ENCODE assay signal across 10 mouse cellular contexts in the genomic region with DNA sequence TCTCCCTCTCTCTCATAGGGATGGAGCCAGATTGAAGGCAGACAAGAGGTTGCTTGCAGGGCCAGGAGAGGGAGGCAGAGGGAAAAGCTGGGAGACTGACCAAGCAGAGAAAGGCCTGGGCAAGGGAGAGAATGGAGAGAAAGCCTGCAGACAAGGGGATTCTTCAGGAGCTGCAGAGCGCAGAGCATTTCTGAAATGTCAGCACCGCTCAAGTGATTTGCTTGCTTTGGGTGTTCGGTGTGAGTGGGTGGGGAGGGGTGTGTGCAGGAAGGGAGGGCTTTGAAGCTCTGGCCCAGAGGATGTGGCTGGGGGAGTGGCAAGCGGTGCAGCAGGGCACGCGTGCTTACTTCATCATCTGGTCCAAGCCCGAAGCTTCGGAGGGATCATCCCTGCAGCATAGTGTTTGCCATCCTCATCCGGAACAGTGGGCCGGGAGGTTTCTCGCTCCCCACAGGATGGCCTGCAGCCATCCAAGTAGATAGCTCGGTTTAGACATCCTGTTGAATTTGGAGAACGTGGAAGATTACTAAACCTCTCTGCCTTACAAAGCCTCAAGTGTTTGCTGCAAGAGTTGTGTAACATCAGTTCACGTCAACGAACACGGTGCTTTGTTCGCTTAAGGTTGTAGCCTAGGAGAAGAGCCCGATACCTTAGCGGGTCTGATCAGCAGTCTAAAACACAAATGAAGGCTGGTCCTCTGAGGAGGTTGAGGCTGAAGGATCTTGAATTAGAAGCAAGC. TPM values are rescaled to one million over a fixed set of nuclear protein-coding genes. Genes with fewer than 3 reads are reported as not detected.
A peak's percentile ranks its signal among the peaks of the same experiment; 100 is the strongest.
DNase-seq lines count a peak whose midpoint lies in the region; ATAC-seq lines count a peak whose summit lies in the region.
"Had no signal": no experiment of that assay in that cellular context is flagged by ENCODE, and none has a peak within 500 bp of the region (broad histone marks: within the 10 kb centered on the region; RNA-seq: fewer than 3 reads in every experiment).

No protein-coding gene starts in this region.

- DNase-seq in embryonic facial prominence, embryonic 10.5 days (ENCODE audit: low spot score), result no peak
- peak; percentile 89 for DNase-seq in CD4-positive helper T cell, adult 2 months (ENCODE audit: low read depth, low spot score)
- DNase-seq in heart, adult 8-10 months (ENCODE audit: low spot score), result peak; percentile 54
- DNase-seq in splenic B cell, adult 2 months (ENCODE audit: low read depth, low spot score), result peak; percentile 73
- DNase-seq in embryo, embryonic 10 days (ENCODE audit: low spot score), result no peak
- no peak for DNase-seq in cerebellum, postnatal 4 days (ENCODE audit: low spot score in 2 of 2)

- peaks cover 18% of the 10 kb centered on the region for H3K4me1 ChIP-seq in embryonic facial prominence, embryonic 13.5 days
- peaks cover 27% of the 10 kb centered on the region for H3K4me1 ChIP-seq in embryonic facial prominence, embryonic 10.5 days
- H3K4me1 ChIP-seq in liver, embryonic 16.5 days (ENCODE audit: control insufficient read depth, low read depth, low read length), result peaks cover 3% of the 10 kb centered on the region

- H3K9ac ChIP-seq in embryonic facial prominence, embryonic 13.5 days, result no peak overlapping the region
- no peak overlapping the region for H3K9ac ChIP-seq in liver, embryonic 16.5 days (ENCODE audit: low read depth, low read length)
- H3K9ac ChIP-seq: neural tube, embryonic 12.5 days had no signal

- no peaks in the 10 kb centered on the region for H3K9me3 ChIP-seq in embryonic facial prominence, embryonic 13.5 days
- no peaks in the 10 kb centered on the region for H3K9me3 ChIP-seq in embryonic facial prominence, embryonic 10.5 days
- no peaks in the 10 kb centered on the region for H3K9me3 ChIP-seq in liver, embryonic 16.5 days (replicated peaks; ENCODE audit: control insufficient read depth, low read length)
- H3K9me3 ChIP-seq: neural tube, embryonic 12.5 days had no signal

- WGBS in embryonic facial prominence, embryonic 13.5 days, result 58% methylated on average over 19 of the region's 19 CpGs
- 70% methylated on average over 19 of the region's 19 CpGs for WGBS in embryonic facial prominence, embryonic 10.5 days
- 27% methylated on average over 19 of the region's 19 CpGs for WGBS in liver, embryonic 16.5 days (ENCODE audit: insufficient replicate concordance)

- ATAC-seq in embryonic facial prominence, embryonic 13.5 days (ENCODE audit: insufficient number of reproducible peaks, insufficient read depth, low FRiP score, low TSS enrichment, low read depth), result no peak
- ATAC-seq in liver, embryonic 16.5 days (ENCODE audit: low read depth), result peak; percentile 30; the same call in 1 of the 2 replicates

- H3K4me2 ChIP-seq in embryonic facial prominence, embryonic 13.5 days, result peak overlapping the region; percentile 16; the same call in 1 of the 2 replicates
- peak overlapping the region; percentile 21; the same call in 1 of the 2 replicates for H3K4me2 ChIP-seq in liver, embryonic 16.5 days (ENCODE audit: low read depth, low read length)
- H3K4me2 ChIP-seq: neural tube, embryonic 12.5 days had no signal

- no peak overlapping the region for H3K4me3 ChIP-seq in embryonic facial prominence, embryonic 13.5 days
- no peak overlapping the region for H3K4me3 ChIP-seq in embryonic facial prominence, embryonic 10.5 days
- H3K4me3 ChIP-seq in liver, embryonic 16.5 days (ENCODE audit: low read depth, low read length), result no peak overlapping the region
- H3K4me3 ChIP-seq: neural tube, embryonic 12.5 days had no signal

- peaks cover 13% of the 10 kb centered on the region for H3K27me3 ChIP-seq in embryonic facial prominence, embryonic 13.5 days
- H3K27me3 ChIP-seq in embryonic facial prominence, embryonic 10.5 days (replicated peaks; ENCODE audit: low read depth, poor library complexity, severe bottlenecking), result peaks cover 30% of the 10 kb centered on the region
- peaks cover 34% of the 10 kb centered on the region for H3K27me3 ChIP-seq in liver, embryonic 16.5 days (ENCODE audit: control insufficient read depth, insufficient read depth, low read depth, low read length)
- no peaks in the 10 kb centered on the region for H3K27me3 ChIP-seq in splenic B cell, adult 2 months (ENCODE audit: control insufficient read depth, insufficient read depth, low read length, poor library complexity, severe bottlenecking)
- H3K27me3 ChIP-seq: CH12.LX; neural tube, embryonic 12.5 days had no signal

- no peak overlapping the region for H3K27ac ChIP-seq in embryonic facial prominence, embryonic 13.5 days
- H3K27ac ChIP-seq in embryonic facial prominence, embryonic 10.5 days (replicated peaks), result no peak overlapping the region
- H3K27ac ChIP-seq in liver, embryonic 16.5 days (ENCODE audit: low read length), result 0 out of 2 replicates have a peak overlapping the region, but pooled peaks have one; percentile 7
- H3K27ac ChIP-seq: neural tube, embryonic 12.5 days had no signal

- H3K36me3 ChIP-seq in embryonic facial prominence, embryonic 13.5 days, result no peaks in the 10 kb centered on the region
- H3K36me3 ChIP-seq in embryonic facial prominence, embryonic 10.5 days (replicated peaks), result no peaks in the 10 kb centered on the region
- no peaks in the 10 kb centered on the region for H3K36me3 ChIP-seq in liver, embryonic 16.5 days (ENCODE audit: control insufficient read depth, insufficient read depth)
- no peaks in the 10 kb centered on the region for H3K36me3 ChIP-seq in splenic B cell, adult 2 months (ENCODE audit: control insufficient read depth, insufficient read depth, low read length, poor library complexity, severe bottlenecking)
- H3K36me3 ChIP-seq: neural tube, embryonic 12.5 days had no signal

RNA-seq across cellular contexts. Expression of a gene that starts 3.1 kb away (rescaled TPM):
- 15.6 and 18.1 TPM in 2 replicates for polyA plus RNA-seq in embryonic facial prominence, embryonic 13.5 days (2015; fragmentation: Nextera tagmentation; extraction: Ambion mirVana)
- 9.0 and 9.8 TPM in 2 replicates for polyA plus RNA-seq in embryonic facial prominence, embryonic 10.5 days (2016; fragmentation: Nextera tagmentation; extraction: Ambion mirVana)
- 1 to 10 TPM; 7.0 to 9.4 (median 7.7) TPM for total RNA-seq in heart, adult 8-10 months (2022)
- 4.1 and 5.8 TPM in 2 replicates for polyA plus RNA-seq in liver, embryonic 16.5 days (2015; fragmentation: Nextera tagmentation; extraction: Ambion mirVana)

Comparison
In these comparisons a context has a peak if more than half of its experiments do, and no peak if none do; other contexts are left out.
1. DNase-seq: peak in CD4-positive helper T cell, adult 2 months (single experiment), heart, adult 8-10 months (single experiment) and splenic B cell, adult 2 months (single experiment); none in embryonic facial prominence, embryonic 10.5 days (single experiment), embryo, embryonic 10 days (single experiment) and cerebellum, postnatal 4 days (0 of 2).